Mouse (Mus musculus) intestine, embryonic 16.5 days (tissue): ENCODE data around the gene Plcb2. TPM values are rescaled to one million over a fixed set of nuclear protein-coding genes. Genes with fewer than 3 reads are reported as not detected.

Source experiments
- ATAC-seq: fragments of 200-750 bp; cut with Nextera tagmentation; 2 replicates; pipeline ENCODE4 v1.8.0; 2017; ENCODE audit warnings: moderate TSS enrichment, moderate library complexity
- H3K27ac ChIP-seq: fragments of 300-500 bp; sonication (generic); 2 replicates; pipeline ENCODE4 v1.5.1; 2014; ENCODE audit warnings: mild to moderate bottlenecking, low read length
- H3K27me3 ChIP-seq: fragments of 300-500 bp; sonication (generic); replicated peaks from 2 replicates; pipeline ENCODE4 v1.6.1; 2014; ENCODE audit warnings: low read length, control low read depth, mixed read lengths; ENCODE audit not compliant: control insufficient read depth, insufficient read depth
- H3K36me3 ChIP-seq: fragments of 300-500 bp; sonication (generic); 2 replicates; pipeline ENCODE4 v1.6.1; 2014; ENCODE audit warnings: low read length, control low read depth; ENCODE audit not compliant: control insufficient read depth, insufficient read depth
- H3K4me1 ChIP-seq: fragments of 300-500 bp; sonication (generic); 2 replicates; pipeline ENCODE4 v1.6.1; 2014; ENCODE audit warnings: low read length, control low read depth, mixed read lengths; ENCODE audit not compliant: control insufficient read depth, insufficient read depth
- H3K4me2 ChIP-seq: fragments of 300-500 bp; sonication (generic); 2 replicates; pipeline ENCODE4 v1.6.1; 2014; ENCODE audit warnings: low read depth, low read length, control low read depth
- H3K4me3 ChIP-seq: fragments of 300-500 bp; sonication (generic); 2 replicates; pipeline ENCODE4 v1.5.1; 2014; ENCODE audit warnings: mild to moderate bottlenecking, low read length
- H3K9ac ChIP-seq: fragments of 300-500 bp; sonication (generic); 2 replicates; pipeline ENCODE4 v1.6.1; 2014; ENCODE audit warnings: low read depth, low read length
- H3K9me3 ChIP-seq: fragments of 300-500 bp; sonication (generic); 2 replicates; pipeline ENCODE4 v1.6.1; 2016; ENCODE audit warnings: low read length, control low read depth; ENCODE audit not compliant: control insufficient read depth
- WGBS: fragments of 180-500 bp; shearing (Covaris S2); extraction: QIAGEN DNeasy Blood & Tissue Kit; methylation state at CpG from one replicate; pipeline ENCODE4 v1.1.7; 2014; 5-methylcytosine and 5-hydroxymethylcytosine counted together
- polyA plus RNA-seq: library from polyadenylated mRNA; unstranded; fragments of >200 nt; fragmentation: Nextera tagmentation; extraction: Ambion mirVana; gene quantifications from 2 replicates; pipeline ENCODE4 v1.2.1, GENCODE M21; 2015

Gene Plcb2
- polyA plus RNA-seq, 1 experiment from 2014 or later: 0.99 TPM

DNA sequence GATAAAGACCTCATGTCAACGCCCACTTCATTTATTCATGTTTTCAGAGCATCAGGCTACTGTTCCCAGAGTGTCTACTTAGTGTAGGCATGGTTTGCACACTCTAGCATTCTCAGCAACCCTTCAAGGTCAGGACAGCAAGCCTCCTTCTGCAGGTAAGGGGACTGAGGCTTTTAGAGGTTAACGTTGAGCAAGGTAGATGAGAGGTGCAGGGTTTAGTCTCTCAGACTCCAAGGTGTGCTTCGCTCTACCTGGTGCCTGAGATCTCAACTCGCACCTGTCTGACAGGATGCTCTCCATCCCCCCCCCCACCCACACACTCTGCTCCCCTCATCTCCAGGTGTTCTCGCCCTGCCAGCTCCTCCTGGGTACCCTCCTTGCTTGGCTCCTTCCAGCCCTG is 25.9 kb upstream of the Plcb2 start:
- no peak for ATAC-seq
- no peaks in the 10 kb centered on the region for H3K9me3 ChIP-seq
- no peak overlapping the region for H3K4me2 ChIP-seq
- H3K4me3 ChIP-seq: no peak overlapping the region
- WGBS: 85% methylated on average over 5 of the region's 5 CpGs
- no peaks in the 10 kb centered on the region for H3K27me3 ChIP-seq
- no peak overlapping the region for H3K27ac ChIP-seq
- 0 out of 2 replicates have a peak, but pooled peaks cover 4% of the 10 kb centered on the region for H3K36me3 ChIP-seq
- H3K9ac ChIP-seq: no peak overlapping the region
- H3K4me1 ChIP-seq: peaks cover 11% of the 10 kb centered on the region

DNA sequence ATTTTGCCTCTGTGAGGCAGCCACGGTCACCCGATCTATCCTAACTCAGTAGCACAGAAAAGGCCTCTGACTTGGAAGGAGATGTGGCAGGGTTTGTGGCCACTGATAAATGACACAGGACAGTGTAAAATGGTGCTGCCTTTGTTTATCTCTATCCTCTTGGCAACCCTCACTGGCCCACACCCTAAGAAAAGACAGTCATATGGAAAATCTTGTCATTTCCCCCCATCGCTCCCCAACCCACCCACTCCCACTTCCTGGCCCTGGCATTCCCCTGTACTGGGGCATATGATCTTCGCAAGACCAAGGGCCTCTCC is 24.5 kb upstream of the Plcb2 start:
- Histone ChIP-seq H3K36me3 (0 out of 2 replicates have a peak, but pooled peaks cover 4% of the 10 kb centered on the region), H3K9ac (no peak overlapping the region), H3K4me1 (peaks cover 15% of the 10 kb centered on the region), H3K4me3 (no peak overlapping the region), H3K9me3 (no peaks in the 10 kb centered on the region), H3K27me3 (no peaks in the 10 kb centered on the region), H3K4me2 (no peak overlapping the region), H3K27ac (no peak overlapping the region)
- 0 out of 2 replicates have a peak, but pooled peaks have one; percentile 9 for ATAC-seq
- WGBS: 63% methylated on average over 4 of the region's 4 CpGs

DNA sequence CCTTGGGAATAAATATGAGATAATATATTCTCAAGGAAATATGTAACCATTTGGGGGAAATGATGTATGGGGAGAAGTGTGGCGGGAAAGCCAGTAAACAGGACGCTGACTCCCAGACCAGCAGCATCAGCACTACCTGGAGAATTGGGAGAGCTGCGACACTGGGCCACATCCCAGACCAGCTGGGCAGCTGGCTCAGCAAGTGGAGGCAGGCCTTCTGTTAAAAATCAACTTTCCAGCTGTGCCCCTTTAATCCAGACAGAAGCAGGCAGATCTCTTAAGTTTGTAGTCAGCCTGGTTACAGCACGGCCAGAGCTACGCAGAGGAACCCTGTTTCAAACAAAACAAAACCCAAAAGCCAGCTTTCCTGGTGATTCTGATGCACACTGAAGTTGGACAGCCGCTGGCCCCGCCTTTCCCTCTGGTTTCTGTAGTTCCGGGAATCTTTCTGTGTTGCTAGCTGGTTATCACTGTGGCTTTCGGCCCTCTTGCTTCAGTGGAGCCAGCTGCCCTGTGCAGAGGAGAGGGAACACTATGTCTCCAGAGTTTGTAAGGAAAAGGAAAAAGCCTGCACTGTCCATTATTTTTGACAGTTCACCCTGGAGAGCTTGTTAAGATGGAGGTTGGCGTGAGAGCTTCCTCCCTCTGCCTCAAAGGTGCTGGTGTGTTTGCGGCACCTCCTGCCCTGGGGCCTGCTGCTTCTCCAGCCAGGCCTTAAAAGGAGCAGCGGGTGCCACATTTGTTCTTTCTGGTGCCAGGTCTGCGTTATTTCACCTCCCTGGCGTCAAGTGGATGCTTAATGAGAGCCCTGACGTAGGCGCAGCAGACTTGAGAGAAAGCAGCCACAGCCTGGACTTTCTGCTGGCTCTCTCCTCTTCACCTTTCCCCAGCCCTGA is 23.9 kb upstream of the Plcb2 start:
- ATAC-seq: peak; percentile 47
- H3K27ac ChIP-seq: peak overlapping the region; percentile 84
- H3K4me2 ChIP-seq: no peak overlapping the region

DNA sequence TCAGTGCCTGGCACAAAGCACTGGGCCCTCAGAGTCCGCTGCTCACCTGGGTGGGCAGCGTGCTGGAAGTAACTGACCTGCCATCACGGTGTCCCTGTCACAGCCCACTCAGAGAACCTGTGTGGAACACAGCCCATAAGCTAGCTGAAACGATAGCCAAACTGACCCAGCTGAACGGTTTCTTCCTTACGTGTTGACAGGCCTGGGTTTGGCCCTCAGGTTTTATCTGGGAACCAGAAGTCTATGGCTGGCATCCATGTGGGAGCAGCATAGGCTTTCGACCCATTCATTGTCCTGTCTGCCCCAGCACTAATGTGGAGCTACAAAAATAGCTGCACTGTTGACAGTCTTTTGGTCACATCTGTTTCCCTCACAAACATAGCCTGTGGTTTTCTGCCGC is 22.2 kb upstream of the Plcb2 start:
- H3K4me3 ChIP-seq: no peak overlapping the region
- H3K9me3 ChIP-seq: no peaks in the 10 kb centered on the region
- no peaks in the 10 kb centered on the region for H3K27me3 ChIP-seq
- ATAC-seq: no peak
- H3K27ac ChIP-seq: no peak overlapping the region
- no peak overlapping the region for H3K9ac ChIP-seq
- WGBS: 84% methylated on average over 8 of the region's 8 CpGs
- H3K4me2 ChIP-seq: no peak overlapping the region
- peaks cover 21% of the 10 kb centered on the region for H3K4me1 ChIP-seq
- 0 out of 2 replicates have a peak, but pooled peaks cover 4% of the 10 kb centered on the region for H3K36me3 ChIP-seq

More for the DNA sequence above, 23.9 kb upstream of the Plcb2 start:
- H3K36me3 ChIP-seq: 0 out of 2 replicates have a peak, but pooled peaks cover 4% of the 10 kb centered on the region
- H3K4me3 ChIP-seq: no peak overlapping the region
- 48% methylated on average over 16 of the region's 16 CpGs for WGBS
- no peak overlapping the region; the same call in 1 of the 2 replicates for H3K9ac ChIP-seq
- H3K27me3 ChIP-seq: no peaks in the 10 kb centered on the region
- H3K4me1 ChIP-seq: peaks cover 17% of the 10 kb centered on the region
- no peaks in the 10 kb centered on the region for H3K9me3 ChIP-seq

DNA sequence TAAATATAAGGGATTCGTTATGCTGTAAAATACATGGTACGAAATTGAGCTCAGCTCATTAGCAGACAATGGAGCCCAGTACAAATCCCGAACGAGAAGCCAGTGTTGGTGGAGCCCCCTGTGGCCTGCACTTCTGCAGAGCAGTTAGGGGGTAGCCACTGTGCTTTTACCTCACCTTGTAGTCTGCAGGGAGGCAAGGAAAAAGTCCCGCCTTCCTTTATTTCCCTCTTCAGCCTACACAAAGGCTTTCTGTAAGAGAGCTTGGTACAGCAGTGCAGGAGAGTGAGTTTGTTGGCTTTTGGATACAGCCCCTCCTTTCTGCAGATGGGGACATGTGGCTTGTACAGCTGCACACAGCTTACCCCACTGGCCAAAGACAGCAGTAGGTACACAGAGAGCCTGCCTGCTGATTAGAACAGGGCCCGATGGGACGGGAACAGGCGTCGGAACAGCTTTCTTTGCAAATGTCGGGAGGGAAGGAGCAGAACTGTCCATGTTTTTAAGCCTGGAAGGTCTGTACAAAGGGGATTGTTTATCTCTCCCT is 21.2 kb upstream of the Plcb2 start:
- Histone ChIP-seq H3K9me3 (no peaks in the 10 kb centered on the region), H3K4me3 (no peak overlapping the region), H3K36me3 (0 out of 2 replicates have a peak, but pooled peaks cover 4% of the 10 kb centered on the region), H3K4me2 (no peak overlapping the region), H3K27ac (no peak overlapping the region), H3K4me1 (peaks cover 28% of the 10 kb centered on the region), H3K27me3 (no peaks in the 10 kb centered on the region), H3K9ac (no peak overlapping the region)
- 57% methylated on average over 10 of the region's 10 CpGs for WGBS
- ATAC-seq: no peak

DNA sequence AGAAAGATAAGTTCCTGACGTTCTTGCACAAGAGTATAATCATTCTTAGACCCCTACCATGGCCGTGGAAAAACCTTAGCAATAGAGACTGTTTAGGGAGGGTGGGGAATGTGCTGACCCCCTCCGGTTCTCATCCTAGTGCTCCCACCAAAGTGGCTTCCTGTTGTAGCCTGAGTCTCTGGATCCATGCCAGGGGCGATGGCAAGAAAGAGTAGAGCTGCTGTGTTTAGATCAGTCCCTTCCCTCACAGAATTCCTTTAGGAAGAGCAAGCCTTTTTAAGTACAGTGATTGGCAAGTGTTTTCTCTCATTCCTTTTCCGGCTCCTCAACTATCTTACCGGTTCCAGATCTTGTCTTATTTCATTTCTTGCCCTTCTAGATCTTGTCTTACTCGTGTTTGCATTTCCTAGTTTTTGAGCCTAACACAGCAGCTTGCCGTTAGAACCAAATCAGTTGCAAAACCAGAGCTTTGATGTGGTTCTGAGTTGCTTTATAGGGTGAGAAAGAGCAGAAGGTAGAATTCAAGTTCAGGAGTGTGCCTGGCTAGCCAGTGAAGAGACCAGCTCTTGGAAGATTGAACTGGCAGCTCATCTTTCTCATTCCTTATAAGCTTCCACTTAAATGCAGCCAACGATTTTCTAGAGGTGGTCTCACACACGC is 19.2 kb upstream of the Plcb2 start:
- Histone ChIP-seq H3K9ac (0 out of 2 replicates have a peak overlapping the region, but pooled peaks have one; percentile 2), H3K36me3 (0 out of 2 replicates have a peak, but pooled peaks cover 4% of the 10 kb centered on the region), H3K27ac (no peak overlapping the region), H3K4me2 (peak overlapping the region; percentile 96), H3K4me1 (peaks cover 28% of the 10 kb centered on the region), H3K27me3 (peaks cover under 1% of the 10 kb centered on the region; the same call in 1 of the 2 replicates), H3K4me3 (peak overlapping the region; percentile 86), H3K9me3 (no peaks in the 10 kb centered on the region)
- ATAC-seq: no peak
- 36% methylated on average over 10 of the region's 10 CpGs for WGBS

DNA sequence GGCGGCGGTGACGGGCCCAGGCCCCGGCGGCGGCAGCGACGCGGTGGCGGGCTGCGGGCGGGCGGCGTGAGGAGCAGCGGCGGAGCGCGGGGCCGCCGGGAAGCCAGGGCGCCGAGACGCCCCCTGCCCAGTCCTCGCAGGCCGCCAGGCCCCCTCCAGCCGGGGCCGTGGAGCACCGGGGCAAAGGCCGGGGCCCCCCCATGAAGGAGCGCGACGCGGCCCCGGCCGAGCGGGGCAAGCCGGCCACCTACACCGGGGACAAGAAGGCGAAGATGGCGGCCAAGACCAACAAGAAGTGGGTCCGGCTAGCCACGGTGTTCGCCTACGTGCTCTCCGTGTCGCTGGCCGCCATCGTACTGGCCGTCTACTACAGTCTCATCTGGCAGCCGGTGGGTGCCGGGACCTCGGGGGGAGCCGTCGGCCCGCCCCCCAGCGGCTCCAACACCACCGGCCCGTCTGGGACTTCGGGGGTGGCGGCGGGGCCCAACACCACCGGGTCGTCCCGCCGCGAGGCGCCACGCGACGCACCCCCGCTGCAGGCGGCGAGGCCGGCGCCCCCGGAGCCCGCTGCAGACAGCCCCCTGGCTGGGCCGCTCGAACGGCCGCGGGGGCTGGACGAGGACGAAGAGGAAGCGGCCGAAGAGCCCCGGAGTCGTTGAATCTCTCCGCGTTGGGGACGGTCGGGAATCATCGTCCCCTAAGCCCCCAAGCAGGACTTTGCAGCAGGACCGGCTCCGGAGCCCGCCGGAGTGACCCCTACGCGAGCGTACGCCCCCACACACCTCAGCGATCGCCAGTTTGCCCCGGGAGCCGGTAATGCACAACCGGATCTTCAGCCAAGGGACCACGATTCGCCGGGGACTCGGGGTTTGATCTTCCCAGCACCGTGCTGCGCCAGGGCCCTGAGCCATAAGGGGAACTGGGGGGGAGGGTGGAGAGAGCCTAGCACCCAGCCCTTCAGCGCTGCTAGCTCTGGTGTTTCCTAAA is 18.0 kb upstream of the Plcb2 start:
- peaks cover 16% of the 10 kb centered on the region for H3K4me1 ChIP-seq
- peak overlapping the region; percentile 96 for H3K4me2 ChIP-seq
- peak; percentile 53 for ATAC-seq
- peak overlapping the region; percentile 89 for H3K9ac ChIP-seq
- H3K9me3 ChIP-seq: no peaks in the 10 kb centered on the region
- peak overlapping the region; percentile 86 for H3K4me3 ChIP-seq
- WGBS: under 1% methylated on average over 98 of the region's 113 CpGs
- H3K36me3 ChIP-seq: 0 out of 2 replicates have a peak, but pooled peaks cover 4% of the 10 kb centered on the region
- peak overlapping the region; percentile 21; the same call in 1 of the 2 replicates for H3K27ac ChIP-seq
- H3K27me3 ChIP-seq: peaks cover 8% of the 10 kb centered on the region; the same call in 1 of the 2 replicates

DNA sequence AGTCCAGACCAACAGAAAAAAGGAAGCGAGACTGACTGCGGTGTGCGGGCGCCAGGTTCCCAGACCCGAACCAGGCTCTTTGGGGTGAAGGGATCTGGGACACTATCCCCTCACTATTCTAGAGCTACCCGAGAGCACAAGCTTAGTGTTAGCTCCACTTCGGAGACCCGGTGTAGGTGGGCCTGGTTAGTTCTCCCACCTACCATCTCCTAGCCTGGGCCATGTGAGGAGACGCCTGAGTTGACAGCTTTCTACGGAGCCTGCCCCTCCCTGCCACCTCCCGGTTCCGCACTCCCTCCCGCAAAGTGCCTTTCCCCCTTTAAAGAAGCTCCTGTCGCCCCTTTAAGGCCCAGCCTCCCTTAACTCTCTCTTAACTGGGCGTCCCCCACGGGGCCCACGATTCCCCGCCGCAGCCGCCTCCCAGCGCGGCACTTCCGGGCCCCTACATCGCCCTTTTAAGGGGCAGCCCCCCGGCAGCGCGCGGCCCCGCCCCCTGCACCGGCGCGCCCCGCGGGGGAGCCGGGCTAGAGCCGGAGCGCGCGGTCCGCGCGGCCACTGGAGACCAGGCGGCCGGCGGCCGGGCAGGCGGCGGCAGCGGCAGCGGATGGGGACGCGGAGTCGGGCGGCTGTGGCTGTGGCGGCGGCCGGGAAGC is 17.1 kb upstream of the Plcb2 start, which contains the start of gene Inafm2:
Inafm2 (plus strand) TSS at position 527 of the 653 bp plus-strand sequence.
- H3K9ac ChIP-seq: peak within 1 kb of the TSS; percentile 89
- H3K36me3 ChIP-seq: 0 out of 2 replicates have a peak, but pooled peaks cover 4% of the 10 kb centered on the region
- H3K9me3 ChIP-seq: no peaks in the 10 kb centered on the region
- WGBS: under 1% methylated on average over 50 of the region's 57 CpGs
- H3K27me3 ChIP-seq: peaks cover 8% of the 10 kb centered on the region; the same call in 1 of the 2 replicates
- peak within 1 kb of the TSS; percentile 96 for H3K4me2 ChIP-seq
- H3K4me1 ChIP-seq: peaks cover 16% of the 10 kb centered on the region
- peak within 1 kb of the TSS; percentile 21; the same call in 1 of the 2 replicates for H3K27ac ChIP-seq
- peak; percentile 94 for ATAC-seq
- H3K4me3 ChIP-seq: peak within 1 kb of the TSS; percentile 86
